Mouse (Mus musculus): ENCODE results near the gene Hoxb7. TPM values are rescaled to one million over a fixed set of nuclear protein-coding genes. Genes with fewer than 3 reads are reported as not detected.

The Hoxb7 gene
- polyA plus RNA-seq, 1 experiment from 2014 or later, result 0.15 TPM

DNA sequence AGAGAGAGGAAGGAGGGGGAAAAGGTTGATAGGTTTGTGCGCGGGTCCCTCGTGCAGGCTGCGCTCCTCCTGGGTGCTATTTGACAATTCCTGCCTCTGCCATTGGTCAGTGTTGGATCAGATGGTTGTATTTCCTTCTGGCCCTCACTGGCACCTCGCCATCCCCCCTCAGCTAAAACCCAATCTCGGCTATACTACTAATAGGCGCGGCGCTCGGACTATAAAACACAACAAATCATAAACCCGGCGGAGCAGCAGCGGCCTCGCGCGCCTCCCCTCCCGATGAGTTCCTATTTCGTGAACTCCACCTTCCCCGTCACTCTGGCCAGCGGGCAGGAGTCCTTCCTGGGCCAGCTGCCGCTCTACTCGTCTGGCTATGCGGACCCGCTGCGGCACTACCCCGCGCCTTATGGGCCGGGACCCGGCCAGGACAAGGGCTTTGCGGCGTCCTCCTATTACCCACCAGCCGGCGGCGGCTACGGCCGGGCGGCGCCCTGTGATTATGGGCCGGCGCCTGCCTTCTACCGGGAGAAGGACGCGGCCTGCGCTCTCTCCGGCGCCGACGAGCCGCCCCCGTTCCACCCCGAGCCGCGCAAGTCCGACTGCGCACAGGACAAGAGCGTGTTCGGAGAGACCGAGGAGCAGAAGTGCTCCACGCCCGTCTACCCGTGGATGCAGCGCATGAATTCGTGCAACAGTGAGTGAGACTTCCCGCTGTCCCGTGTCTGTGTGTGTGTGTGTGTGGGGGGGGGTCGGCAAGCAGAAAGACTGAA lies 12.7 kb downstream of the Hoxb7 start:
- Histone ChIP-seq H3K9me3 (no peaks in the 10 kb centered on the region), H3K9ac (no peak overlapping the region), H3K27me3 (peaks cover 100% of the 10 kb centered on the region), H3K27ac (no peak overlapping the region), H3K4me3 (peak overlapping the region; percentile 13; the same call in 1 of the 2 replicates), H3K36me3 (no peaks in the 10 kb centered on the region), H3K4me2 (peak overlapping the region; percentile 28; the same call in 1 of the 2 replicates), H3K4me1 (peaks cover 8% of the 10 kb centered on the region; the same call in 1 of the 2 replicates)
- under 1% methylated on average over 66 of the region's 66 CpGs for WGBS
- no peak for ATAC-seq (ENCODE audit: insufficient number of reproducible peaks, insufficient read depth, low FRiP score, low TSS enrichment, low read depth)

DNA sequence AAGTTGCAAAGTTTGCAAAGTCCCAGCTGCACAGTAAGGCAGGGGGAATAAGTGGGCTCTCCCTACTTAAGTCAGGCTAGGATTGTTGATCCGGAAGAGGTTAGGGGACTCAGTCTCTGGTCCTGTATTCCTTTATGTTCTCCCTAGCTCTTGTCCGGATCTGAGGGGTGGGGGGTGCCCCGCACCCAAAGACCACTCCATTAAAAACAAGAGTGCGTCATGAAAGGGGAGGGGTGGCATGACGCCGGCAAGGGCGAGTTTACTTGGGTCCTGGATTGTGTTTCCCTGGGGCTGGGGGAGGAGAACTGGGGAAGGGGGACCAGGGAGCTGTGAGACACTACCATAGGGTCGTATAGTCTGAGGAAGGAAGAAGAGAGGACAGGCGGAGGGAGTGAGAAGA lies 13.4 kb downstream of the Hoxb7 start:
- peaks cover 8% of the 10 kb centered on the region; the same call in 1 of the 2 replicates for H3K4me1 ChIP-seq
- no peaks in the 10 kb centered on the region for H3K9me3 ChIP-seq
- H3K9ac ChIP-seq, result no peak overlapping the region
- 2% methylated on average over 9 of the region's 9 CpGs for WGBS
- ATAC-seq (ENCODE audit: insufficient number of reproducible peaks, insufficient read depth, low FRiP score, low TSS enrichment, low read depth), result no peak
- no peak overlapping the region for H3K27ac ChIP-seq
- H3K4me3 ChIP-seq, result no peak overlapping the region
- no peaks in the 10 kb centered on the region for H3K36me3 ChIP-seq
- H3K4me2 ChIP-seq, result no peak overlapping the region
- H3K27me3 ChIP-seq, result peaks cover 100% of the 10 kb centered on the region

DNA sequence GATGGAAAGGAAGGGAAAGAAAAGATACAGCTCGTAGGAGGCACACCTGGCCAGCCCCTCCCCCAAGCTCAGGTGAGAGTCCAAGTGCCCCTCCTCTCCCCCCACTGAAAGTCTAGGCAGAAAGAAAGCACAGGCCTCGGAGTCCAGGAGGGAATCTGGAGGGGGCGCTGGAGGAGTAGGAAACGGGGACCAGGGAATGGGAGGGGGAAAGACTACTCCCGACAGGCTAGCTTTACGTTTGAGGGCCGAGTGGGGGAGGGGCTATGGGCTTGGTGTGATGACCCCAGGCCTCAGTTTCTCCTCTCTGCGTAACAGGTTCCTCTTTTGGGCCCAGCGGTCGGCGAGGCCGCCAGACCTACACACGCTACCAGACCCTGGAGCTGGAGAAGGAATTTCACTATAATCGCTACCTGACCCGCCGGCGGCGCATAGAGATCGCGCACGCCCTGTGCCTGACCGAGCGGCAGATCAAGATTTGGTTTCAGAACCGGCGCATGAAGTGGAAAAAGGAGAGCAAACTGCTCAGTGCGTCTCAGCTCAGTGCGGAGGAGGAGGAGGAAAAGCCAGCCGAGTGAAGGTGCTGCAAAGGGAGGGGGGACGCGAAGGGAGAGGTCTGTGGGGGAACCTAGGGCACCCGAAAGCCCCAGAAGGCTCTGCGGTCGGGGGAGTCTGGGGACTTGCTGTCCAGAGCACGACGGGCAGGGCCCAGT lies 14.1 kb downstream of the Hoxb7 start:
- Histone ChIP-seq H3K36me3 (no peaks in the 10 kb centered on the region), H3K9me3 (no peaks in the 10 kb centered on the region), H3K27me3 (peaks cover 100% of the 10 kb centered on the region), H3K27ac (no peak overlapping the region), H3K4me3 (no peak overlapping the region), H3K4me2 (no peak overlapping the region), H3K4me1 (peaks cover 8% of the 10 kb centered on the region; the same call in 1 of the 2 replicates), H3K9ac (no peak overlapping the region)
- no peak for ATAC-seq (ENCODE audit: insufficient number of reproducible peaks, insufficient read depth, low FRiP score, low TSS enrichment, low read depth)
- 1% methylated on average over 35 of the region's 35 CpGs for WGBS

DNA sequence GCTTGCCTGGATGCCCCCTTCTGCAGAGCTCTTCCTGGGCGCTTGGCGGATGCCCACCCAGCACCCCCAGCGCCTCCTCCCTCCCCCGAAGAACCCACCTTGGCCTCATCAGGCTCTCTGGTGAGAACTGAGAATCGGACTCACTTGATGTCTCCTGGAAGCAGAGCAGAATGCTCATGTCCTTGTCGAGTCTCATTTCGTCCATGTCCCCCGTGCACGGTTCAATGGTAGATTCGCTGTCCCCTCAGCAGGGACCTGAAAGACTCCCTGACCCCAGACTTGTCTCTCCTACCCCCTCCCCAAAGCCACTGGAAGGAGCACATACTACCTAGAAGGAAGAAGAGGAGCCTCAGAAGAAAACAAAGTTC lies 14.6 kb downstream of the Hoxb7 start:
- Histone ChIP-seq H3K4me2 (no peak overlapping the region), H3K27me3 (peaks cover 100% of the 10 kb centered on the region), H3K27ac (no peak overlapping the region), H3K9me3 (no peaks in the 10 kb centered on the region), H3K9ac (no peak overlapping the region), H3K4me3 (no peak overlapping the region), H3K36me3 (no peaks in the 10 kb centered on the region), H3K4me1 (peaks cover 8% of the 10 kb centered on the region; the same call in 1 of the 2 replicates)
- no peak for ATAC-seq (ENCODE audit: insufficient number of reproducible peaks, insufficient read depth, low FRiP score, low TSS enrichment, low read depth)
- WGBS, result 3% methylated on average over 10 of the region's 10 CpGs

DNA sequence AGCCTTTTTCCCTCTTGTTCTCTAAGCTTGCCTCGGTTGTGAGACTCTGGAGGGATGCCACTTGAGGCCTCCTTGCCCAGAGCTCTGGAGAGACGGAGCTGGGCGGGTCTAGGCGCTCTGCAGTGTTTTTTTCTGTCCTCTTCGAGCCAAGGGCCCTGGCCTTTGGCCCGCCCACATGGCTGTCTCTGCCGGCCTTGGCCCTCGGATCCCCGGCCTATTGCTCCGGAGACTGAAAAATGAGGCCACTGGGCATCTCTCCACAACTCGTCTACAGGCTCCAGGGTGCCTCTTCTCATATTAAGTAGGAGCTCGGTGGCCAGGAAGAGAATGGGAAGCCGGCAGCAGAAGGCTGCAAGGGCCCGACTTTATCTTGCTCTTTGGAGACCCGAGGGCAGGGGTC lies 15.4 kb downstream of the Hoxb7 start:
- 1% methylated on average over 15 of the region's 15 CpGs for WGBS
- Histone ChIP-seq H3K4me1 (peaks cover 8% of the 10 kb centered on the region; the same call in 1 of the 2 replicates), H3K4me2 (no peak overlapping the region), H3K27me3 (peaks cover 100% of the 10 kb centered on the region), H3K27ac (no peak overlapping the region), H3K4me3 (no peak overlapping the region), H3K9ac (no peak overlapping the region), H3K36me3 (no peaks in the 10 kb centered on the region), H3K9me3 (no peaks in the 10 kb centered on the region)
- ATAC-seq (ENCODE audit: insufficient number of reproducible peaks, insufficient read depth, low FRiP score, low TSS enrichment, low read depth), result no peak

DNA sequence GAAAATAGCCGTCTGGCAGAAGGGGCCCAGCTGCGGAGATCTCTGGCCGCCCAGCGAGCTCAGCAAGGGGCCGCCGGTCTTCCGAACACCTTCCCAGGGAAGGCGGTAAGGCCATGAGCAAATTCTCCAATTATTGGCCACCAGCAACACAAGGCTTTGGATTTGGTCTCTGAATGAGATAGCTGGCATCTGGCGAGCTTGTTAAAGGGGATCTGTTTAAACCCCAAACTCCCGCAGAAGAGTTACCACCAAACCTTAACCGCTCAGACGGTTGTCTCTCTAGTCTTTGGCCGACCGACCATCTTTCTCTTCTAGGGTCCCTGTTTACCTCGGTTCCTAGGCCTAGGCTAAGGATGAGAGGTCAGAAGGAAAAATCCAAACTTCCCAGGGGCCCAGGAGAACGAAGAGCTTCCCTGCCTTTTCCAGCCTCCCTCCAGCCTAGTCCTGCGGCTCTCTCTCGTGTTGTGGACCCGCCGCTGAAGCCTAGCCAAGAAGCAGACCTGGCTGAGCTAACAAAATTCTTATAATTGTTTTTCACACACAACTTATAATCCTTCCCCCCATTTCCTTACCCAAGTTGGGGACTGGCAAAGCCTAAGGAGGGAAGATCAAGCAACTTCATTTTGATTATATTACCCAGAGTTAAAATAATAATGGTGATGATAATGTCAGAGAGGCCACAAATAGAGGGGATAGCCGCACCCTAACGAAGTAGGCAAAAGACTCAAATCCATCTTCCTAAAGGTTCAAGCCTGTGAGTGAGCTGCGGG lies 16.1 kb downstream of the Hoxb7 start:
- Histone ChIP-seq H3K4me3 (no peak overlapping the region), H3K9me3 (no peaks in the 10 kb centered on the region), H3K4me1 (peaks cover 8% of the 10 kb centered on the region; the same call in 1 of the 2 replicates), H3K36me3 (no peaks in the 10 kb centered on the region), H3K9ac (no peak overlapping the region), H3K4me2 (no peak overlapping the region), H3K27ac (no peak overlapping the region), H3K27me3 (peaks cover 100% of the 10 kb centered on the region)
- ATAC-seq (ENCODE audit: insufficient number of reproducible peaks, insufficient read depth, low FRiP score, low TSS enrichment, low read depth), result no peak
- WGBS, result 6% methylated on average over 23 of the region's 23 CpGs

DNA sequence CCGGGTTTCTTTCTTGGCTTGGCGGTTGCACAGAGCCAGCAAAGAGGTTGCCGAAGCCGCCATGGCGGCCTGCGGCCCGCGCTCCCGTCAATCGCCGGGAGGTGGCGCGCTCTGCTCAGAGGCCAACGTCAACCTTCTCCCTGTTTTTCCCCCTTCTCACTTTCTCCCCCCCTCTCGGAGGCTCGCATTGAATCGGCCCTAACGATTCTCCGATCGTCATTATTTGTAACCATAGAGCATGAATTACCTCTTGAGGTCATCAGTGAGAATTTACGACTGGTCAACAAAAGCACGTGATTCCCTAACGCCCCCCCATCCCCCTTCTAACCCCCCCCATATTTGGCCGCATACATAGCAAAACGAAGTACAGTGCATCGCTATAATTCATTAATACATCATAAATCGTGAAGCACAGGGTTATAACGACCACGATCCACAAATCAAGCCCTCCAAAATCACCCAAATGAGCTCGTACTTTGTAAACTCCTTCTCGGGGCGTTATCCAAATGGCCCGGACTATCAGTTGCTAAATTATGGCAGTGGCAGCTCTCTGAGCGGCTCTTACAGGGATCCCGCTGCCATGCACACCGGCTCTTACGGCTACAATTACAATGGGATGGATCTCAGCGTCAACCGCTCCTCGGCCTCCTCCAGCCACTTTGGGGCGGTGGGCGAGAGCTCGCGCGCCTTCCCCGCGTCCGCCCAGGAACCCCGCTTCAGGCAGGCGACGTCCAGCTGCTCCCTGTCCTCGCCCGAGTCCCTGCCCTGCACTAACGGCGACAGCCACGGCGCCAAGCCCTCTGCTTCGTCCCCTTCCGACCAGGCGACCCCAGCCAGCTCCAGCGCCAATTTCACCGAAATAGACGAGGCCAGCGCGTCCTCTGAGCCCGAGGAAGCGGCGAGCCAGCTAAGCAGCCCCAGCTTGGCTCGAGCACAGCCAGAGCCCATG lies 17.0 kb downstream of the Hoxb7 start, which contains the start of gene Hoxb5:
Gene Hoxb5 (plus strand): TSS at position 186 of the 949 bp plus-strand sequence.
- 1% methylated on average over 69 of the region's 69 CpGs for WGBS
- Histone ChIP-seq H3K36me3 (no peaks in the 10 kb centered on the region), H3K9me3 (no peaks in the 10 kb centered on the region), H3K4me2 (no peak within 1 kb of the TSS), H3K27ac (no peak within 1 kb of the TSS), H3K4me1 (peaks cover 8% of the 10 kb centered on the region; the same call in 1 of the 2 replicates), H3K4me3 (no peak within 1 kb of the TSS), H3K27me3 (peaks cover 100% of the 10 kb centered on the region), H3K9ac (no peak within 1 kb of the TSS)
- no peak for ATAC-seq (ENCODE audit: insufficient number of reproducible peaks, insufficient read depth, low FRiP score, low TSS enrichment, low read depth)

DNA sequence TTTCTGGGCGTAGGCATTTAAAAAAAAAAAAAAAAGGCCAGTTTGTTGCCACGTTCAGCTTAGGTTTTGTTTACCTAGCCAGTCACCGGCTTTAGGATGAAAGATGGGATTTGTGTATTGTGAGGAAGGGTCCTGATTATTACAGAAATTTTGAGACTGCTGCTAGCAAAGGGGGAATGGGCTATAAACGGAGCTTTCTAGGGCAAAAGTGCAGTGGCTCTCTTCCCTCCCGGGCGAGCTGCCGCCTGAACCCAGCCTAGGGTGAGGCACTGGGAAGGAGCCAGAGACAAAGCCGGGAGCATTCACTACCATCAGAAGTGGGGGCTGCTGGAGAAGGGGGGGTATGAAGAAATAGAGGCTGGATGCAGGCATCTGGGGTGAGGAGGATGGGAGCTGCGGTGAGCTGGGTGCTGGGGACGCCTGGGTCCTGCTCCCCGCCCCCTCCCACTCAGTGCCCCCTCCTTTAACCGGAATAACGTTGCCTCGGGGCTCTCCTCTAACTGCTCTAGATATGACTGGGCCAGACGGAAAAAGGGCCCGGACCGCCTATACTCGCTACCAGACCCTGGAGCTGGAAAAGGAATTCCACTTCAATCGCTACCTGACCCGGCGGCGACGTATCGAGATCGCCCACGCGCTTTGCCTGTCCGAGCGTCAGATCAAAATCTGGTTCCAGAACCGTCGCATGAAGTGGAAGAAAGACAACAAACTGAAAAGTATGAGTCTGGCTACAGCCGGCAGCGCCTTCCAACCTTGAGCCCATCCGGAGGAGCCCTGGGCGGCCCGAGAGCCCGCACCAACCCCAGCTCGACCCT lies 18.2 kb downstream of the Hoxb7 start:
- Histone ChIP-seq H3K36me3 (no peaks in the 10 kb centered on the region), H3K9me3 (no peaks in the 10 kb centered on the region), H3K4me3 (no peak overlapping the region), H3K9ac (no peak overlapping the region), H3K27ac (no peak overlapping the region), H3K4me1 (0 out of 2 replicates have a peak, but pooled peaks cover 3% of the 10 kb centered on the region), H3K4me2 (no peak overlapping the region), H3K27me3 (peaks cover 100% of the 10 kb centered on the region)
- WGBS, result under 1% methylated on average over 38 of the region's 38 CpGs
- ATAC-seq (ENCODE audit: insufficient number of reproducible peaks, insufficient read depth, low FRiP score, low TSS enrichment, low read depth), result no peak

DNA sequence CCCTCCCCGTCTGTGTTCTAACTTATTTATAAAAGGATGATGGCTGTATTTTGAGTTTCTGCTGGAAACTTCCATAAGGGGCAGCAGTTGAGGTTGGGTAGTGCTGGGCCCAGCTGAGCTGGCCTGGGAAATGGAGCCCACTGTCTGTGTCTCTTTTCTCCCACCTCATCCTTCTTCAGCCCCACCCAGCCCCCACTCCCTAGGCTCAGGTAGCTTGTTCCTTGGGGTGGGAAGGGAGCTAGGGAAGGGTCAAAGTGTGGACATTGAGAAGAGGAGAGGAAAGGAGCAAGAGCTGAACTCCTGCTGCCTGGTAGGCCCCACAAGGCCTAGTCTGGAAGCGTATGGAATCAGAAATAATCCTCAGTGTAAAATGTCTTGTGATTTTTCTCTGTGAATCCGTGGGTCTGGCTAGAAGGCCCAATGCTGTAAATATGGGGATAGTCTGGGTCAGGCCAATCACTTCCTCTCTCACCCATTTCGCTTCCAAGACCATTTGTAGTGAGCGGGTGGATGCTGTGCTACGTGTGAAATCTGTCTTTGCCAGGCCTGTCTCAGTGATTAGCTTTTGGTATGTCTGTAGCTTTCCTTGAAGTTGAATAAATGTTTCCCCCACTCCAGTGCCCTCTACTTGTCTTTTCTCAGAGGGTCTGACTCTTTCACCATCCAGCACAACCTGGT lies 19.2 kb downstream of the Hoxb7 start:
- Histone ChIP-seq H3K27ac (no peak overlapping the region), H3K27me3 (peaks cover 100% of the 10 kb centered on the region), H3K36me3 (no peaks in the 10 kb centered on the region), H3K9ac (no peak overlapping the region), H3K9me3 (no peaks in the 10 kb centered on the region), H3K4me1 (0 out of 2 replicates have a peak, but pooled peaks cover 3% of the 10 kb centered on the region), H3K4me3 (no peak overlapping the region), H3K4me2 (no peak overlapping the region)
- no peak for ATAC-seq (ENCODE audit: insufficient number of reproducible peaks, insufficient read depth, low FRiP score, low TSS enrichment, low read depth)
- WGBS, result 20% methylated on average over 6 of the region's 6 CpGs

Measured in embryonic facial prominence, embryonic 13.5 days (tissue).